Mouse (Mus musculus) cortical plate, adult 2 months (tissue): ENCODE measurements around the gene Agpat2.

Experiments
- CTCF ChIP-seq: fragments of 200-500 bp; IDR thresholded peaks from 2 replicates; pipeline ENCODE4 v1.5.1; 2011; ENCODE audit warnings: mild to moderate bottlenecking, control low read depth, low read length; ENCODE audit not compliant: insufficient read depth; ENCODE audit errors: extremely low read depth
- POLR2A ChIP-seq: fragments of 200-500 bp; IDR thresholded peaks from 2 replicates; pipeline ENCODE4 v1.6.1; 2011; ENCODE audit warnings: mild to moderate bottlenecking, low read length, control low read depth; ENCODE audit not compliant: insufficient read depth; ENCODE audit errors: extremely low read depth

- TF ChIP-seq CTCF (no peak), POLR2A (no peak)
Observed at GRCm38 (mm10) chr2:26637316-26637932, 33.2 kb upstream of the Agpat2 start.
